Mouse (Mus musculus) R1 (cell line): ENCODE measurements around the gene Dpf3.

Experiments used
- DNase-seq: peaks from one replicate; pipeline ENCODE4 v3.0.0-alpha.2; 2018; ENCODE audit warnings: low read depth, low spot score

The Dpf3 gene

DNA sequence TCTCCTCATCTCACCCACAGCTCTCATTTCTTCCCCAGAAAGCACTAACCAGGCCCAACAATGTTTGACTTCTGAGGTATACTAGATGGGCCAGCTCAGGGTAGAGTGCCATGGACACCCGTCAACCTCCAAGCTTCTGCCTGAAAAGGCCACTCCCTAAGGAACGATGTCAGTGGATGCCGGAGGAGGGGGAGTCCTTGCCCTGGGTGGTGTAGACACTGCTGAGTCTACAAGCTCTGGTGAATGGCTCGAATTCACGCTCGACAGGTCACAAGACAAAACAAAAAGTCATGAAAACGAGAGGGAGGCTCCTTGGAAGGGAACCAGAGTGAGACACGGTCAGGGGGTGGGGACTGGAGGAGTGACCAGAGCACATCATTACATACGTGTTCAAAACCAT, 17.4 kb downstream of the Dpf3 start:
- DNase-seq, result no peak

DNA sequence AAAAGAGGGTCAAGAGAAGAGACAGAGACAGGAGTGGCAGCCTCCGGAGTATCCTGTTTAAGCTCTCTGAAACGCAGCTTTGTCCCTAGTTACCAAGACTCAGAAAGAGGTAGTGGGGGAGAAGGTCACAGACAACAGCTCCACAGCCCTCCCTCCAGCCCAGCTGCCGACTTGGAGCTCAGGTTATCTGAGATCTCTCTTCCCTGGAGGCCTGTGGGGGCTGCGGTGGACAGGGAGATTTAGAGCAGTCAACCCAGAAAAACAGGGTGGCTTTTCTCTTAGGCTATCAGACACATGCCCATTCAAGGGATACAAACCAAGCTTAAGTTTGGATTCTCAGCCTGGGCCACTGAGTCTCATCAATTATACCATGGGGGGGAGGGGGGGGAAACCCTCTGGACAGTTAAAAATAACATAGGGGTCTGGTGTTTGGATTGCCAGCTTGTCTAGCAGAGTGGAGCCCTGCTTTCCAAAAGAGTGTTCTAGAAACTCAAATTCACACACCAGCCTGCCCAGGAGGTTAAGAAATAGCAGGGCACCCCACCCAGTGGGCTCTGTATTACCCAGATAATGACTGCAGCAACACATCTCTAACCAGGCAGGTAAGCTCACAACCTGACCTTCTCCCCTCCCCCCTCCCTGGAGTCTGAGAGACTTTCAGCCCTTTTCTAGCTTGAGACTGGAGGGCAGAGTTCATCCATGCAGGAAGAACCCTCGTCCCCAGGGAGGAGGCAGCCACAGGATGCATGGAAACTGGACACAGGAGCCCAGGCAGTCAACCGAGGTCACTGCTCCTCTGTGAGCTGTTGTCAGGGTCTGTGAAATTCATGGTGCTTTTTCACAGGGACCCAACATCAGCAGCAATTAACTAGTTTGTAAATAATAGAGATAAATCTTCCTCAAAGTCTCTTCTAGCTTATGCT, 20.7 kb downstream of the Dpf3 start:
- no peak for DNase-seq

DNA sequence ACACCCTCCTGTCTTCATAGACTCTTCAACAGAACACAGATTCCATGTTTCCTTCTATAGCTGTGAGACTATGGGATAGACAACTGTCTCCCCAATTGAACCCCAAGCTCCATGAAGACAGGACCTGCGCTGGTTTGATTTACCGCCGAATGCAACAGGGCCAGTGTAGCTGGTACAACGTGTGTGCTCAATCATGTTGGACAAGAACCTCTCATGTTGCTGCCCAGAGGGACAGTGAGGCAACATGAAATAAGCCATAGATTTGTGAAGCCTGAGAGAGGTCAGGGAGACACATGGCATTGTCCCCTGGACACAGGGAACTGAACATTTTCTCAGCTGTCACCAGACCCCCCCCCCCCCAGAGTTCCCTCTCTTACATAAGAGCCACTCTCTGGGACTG, 21.5 kb downstream of the Dpf3 start:
- DNase-seq, result no peak

DNA sequence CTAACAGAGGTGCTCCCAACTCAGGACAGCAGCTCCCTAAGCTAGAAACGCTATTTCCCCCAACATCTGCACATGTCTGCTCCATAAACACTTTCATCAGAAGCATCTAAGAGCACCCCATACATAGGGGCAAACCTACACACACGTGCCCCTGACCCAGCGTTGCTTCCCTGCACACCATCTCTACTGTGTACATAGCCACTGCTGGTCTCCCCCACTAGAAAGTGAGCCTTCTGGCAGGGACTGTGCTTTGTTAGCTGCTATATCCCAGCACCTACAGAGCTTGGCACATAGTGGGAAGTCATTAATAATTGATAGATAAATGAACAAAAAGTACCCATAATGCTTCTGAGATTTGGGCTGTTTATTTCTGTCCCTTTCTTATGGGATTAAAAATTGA, 27.2 kb downstream of the Dpf3 start:
- DNase-seq, result no peak

DNA sequence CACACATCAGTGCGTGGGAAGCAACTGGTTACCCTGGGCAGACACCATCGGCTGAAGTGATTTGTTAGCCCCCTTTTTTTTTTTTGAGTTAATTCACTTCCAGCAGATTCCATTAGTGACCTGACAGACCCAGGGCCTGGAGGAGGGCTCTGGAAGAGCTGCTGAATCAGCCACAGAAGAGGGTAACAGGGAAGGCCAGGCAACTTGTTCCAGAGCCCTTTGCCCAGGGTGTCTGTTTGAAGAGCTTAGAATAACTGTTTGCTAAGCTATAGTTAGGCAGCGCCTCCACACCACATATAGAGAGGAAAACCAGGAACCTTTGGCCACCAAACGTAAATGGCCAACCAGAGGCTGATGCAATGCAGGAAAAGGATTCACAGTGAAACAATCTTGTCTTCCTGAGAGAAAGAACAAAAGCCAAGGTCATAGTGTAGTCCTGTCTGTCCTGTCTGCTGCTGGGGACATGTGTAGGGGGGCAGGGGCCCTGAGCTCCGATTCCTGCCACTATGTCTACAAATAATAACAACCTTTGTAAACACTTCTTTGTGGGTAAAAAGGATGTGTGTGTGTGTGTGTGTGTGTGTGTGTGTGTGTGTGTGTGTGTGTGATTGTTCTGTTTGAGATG, 32.7 kb downstream of the Dpf3 start:
- DNase-seq, result no peak

DNA sequence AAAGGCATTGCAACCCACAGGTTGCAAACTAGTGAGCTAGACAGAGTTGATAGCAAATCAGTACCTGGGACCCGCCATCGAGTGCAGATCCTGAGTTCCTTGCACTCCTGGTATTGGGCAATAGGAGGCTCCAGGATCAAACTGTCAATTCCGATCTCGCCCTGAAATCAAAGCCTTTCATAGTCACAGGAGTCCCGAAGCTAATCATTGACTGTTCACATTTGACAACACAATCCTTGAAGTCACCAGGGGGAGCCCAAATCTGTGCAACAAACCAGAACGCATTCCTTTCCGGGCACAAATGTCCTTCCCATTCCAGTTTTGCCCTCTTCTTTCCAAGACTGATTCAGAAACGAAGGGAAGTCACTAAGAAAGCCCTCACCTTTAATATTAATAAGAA, 35.7 kb downstream of the Dpf3 start:
- DNase-seq, result no peak

DNA sequence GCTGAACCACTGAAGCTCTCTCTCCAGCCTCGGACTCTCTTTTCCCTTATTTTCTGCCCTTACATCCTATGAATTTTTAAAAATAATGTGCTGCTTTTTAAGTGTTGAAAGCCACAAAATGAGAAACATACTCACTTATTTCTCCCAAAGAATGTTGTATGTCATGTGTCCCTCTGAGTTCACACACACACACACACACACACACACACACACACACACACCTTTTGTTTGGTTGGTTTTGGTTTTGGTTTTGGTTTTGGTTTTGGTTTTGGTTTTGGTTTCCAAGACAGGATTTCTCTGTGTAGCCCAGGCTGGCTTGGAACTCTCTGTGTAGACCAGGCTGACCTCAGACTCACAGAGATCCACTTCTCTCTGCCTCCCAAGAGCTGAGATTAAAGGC, 37.0 kb downstream of the Dpf3 start:
- no peak for DNase-seq

DNA sequence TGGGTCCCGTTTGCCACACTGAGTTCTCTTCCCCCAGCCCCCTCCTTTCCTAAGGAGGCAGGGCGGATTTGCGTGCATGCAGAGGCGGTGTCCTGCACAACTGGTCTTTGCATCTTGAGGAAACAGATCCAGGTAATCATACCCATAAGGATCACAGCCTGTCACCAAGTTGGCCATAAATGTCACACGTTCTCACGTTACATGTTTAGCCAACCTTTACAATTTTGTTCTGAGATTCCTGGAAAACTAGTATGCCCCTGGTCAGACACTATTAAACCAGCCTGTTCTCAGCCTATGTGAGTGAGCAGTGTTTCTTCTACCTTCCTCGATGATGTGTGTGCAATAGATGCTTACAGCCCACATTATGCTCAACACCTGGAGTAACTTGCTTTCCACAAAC, 38.3 kb downstream of the Dpf3 start:
- DNase-seq, result no peak

DNA sequence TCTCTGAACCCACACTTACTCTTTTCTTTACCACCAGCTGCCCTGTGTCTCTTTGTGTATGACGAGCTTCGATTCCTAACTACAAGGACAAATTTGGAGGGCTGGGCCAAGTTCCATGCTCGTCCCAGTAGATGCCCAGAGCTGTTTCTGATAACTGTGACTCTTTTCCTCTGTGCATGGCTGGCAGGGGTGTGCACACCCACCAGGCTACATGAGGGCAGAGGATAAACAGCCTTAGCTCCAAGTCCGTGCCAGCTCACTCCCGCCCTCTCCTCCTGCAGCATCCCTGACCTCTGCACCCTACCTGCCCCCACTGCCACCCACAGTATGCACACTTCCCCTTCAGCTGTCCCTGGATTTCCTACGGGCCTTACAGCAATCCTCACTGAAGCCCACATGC, 41.9 kb downstream of the Dpf3 start:
- no peak for DNase-seq

DNA sequence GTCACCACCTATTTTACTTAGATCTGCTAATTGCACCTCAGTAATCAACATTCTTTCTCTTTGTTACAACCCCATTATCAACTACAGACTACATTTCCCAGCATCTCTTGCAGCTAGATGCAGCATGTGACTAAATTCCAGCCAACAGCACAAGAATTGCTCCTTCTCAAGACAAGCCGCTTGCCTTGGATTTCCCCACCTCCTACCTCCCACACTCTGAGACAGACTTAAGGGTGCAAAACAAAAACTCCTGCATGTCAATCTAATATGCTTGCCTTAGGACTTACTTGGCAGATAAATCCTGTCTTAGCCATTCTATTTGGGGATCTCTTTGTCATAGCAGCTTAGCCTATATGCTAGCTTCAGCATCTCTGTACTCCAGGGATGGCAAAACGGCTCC, 43.1 kb downstream of the Dpf3 start:
- DNase-seq, result no peak

DNA sequence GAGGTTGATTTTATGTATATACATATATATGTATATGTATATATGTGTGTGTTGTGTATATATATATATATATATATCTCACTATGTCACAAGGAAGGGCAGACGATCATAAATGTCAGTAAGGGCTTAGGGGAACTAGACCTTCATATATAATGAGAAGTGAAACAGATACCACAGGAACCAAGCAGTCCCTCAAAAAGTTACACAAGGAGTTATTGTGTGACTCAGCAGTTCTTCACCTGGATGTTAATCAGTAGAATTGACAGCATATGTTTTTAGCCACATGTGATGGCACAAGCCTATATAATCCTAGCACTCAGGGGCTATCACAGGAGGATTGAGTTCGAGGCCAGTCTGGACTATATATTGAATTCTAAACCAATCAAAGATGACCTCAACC, 49.5 kb downstream of the Dpf3 start:
- DNase-seq, result no peak

DNA sequence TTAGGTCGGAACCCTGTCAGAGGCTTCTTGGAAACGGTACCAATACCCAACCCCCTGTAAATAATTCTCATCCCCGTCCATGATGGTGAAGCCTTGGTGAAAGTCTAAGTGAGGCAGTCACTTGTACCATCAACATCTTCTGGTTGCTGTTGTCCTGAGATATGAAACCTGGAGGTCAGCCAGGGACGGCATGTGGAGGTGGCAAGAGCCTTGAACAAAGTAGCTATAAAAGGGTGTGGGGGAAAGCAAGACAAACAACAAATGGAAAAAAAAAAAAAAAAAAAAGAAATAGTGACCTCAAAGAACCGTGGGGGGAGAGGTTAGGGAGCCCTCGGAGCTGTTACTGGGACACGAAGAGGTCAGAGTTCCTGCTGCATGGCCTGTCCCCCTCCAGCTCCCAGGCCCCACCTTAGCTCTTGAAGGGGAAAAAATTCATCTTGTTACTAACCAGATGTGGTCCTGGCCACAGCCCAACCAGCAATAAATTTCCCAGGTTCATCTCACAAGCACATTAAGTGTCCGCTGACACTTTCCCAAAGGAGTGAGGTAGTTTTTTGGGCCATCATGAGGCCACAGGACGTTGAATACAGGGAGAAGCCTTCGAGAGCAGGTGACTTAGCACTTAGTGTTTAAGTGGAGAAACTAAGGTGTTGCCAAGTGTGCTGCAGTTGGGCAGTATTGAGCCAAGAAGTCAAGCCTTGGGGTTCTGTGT, 53.4 kb downstream of the Dpf3 start:
- no peak for DNase-seq

DNA sequence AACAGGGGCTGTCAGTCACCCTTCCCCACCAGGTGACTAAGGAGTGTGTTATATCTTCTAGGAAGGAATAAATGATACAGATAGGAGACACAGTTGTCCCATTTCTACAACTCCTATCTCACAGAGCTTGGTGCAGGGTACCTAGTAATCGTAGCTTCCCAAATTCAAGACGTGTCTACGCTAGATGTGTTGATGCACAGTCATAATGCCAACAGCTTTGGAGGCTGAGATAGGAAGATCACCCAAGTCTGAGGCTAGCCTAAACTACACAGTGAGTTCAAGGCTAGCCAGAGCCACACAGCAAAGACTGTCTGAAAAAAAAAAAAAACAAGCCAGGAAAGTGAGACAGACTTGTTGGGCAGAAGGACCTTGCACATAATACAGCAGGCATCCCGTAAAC, 54.1 kb downstream of the Dpf3 start:
- no peak for DNase-seq

DNA sequence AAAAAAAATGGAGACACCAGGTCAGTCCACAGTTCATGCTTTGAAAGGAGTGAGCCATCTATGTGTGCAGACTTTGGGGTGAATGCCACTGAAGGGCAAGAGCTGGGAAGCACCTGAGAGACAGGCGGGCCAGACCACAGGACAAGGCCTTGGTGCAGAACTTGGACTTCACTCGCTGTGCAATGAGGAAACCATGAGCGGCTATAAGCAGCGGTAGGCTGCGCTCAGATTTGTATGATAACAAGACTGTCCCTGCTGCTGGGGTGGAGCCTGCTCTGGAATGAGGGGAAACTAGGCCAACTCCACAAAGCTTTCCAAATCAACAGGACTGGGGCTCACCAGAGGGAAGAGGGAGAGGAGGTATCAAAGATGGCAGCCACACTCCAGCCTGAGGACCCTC, 57.3 kb downstream of the Dpf3 start:
- no peak for DNase-seq

DNA sequence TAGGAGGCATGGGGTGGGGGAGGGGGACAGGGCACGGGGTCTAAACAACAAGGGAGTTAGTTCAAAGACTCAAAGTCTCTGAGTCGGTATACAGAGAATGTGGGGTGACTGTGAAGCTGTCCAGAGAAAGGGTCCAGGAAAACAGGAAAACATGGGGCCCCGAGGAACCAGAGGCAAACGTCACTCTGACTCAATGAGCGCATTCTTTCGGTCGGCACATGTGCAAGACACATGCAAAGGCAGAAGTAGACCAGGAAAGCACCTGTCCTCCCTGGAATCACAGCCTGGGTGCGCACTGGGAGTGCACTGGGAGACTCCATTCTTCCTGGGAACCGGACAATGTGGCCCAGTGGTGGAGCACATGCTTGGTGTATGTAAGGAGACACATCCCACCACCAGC, 59.5 kb downstream of the Dpf3 start:
- no peak for DNase-seq

DNA sequence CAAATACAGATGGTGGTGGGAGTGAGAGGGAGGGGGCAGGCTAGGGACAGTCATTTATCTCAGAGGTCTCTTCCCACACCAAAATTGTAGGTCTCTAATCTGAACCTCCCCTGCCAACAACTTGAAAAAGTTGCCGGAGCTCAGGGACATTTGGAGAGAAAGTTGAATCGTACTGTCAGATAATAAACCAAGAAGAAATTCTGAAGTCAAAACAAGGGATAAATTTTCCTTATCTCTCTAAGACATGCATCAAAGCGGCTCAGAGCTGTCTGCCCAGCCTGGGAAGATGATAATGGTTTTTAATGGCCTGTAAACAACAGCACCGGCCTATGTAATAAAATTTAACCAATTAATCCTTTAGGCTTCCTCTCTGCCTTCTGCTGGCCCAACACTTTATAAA, 59.9 kb downstream of the Dpf3 start:
- DNase-seq, result no peak

DNA sequence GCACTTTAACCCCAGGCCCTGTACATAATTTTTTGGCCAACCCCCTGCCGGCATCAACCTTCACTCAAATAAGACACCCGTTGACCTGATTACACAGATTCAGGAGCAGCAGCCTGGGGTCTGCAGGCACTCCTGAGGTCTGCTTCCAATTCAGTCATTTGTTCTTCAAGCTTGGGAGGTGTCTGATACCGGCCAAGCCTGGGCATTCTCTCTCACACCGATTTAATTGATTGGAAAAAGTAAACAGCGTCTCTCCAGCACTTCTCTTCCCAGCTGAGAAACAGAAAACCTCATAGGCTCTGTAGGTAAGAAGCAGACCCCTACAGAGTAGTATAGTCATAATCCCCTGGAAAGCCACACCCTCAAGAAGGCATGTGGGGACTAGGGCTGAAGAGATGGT, 61.2 kb downstream of the Dpf3 start:
- DNase-seq, result no peak

DNA sequence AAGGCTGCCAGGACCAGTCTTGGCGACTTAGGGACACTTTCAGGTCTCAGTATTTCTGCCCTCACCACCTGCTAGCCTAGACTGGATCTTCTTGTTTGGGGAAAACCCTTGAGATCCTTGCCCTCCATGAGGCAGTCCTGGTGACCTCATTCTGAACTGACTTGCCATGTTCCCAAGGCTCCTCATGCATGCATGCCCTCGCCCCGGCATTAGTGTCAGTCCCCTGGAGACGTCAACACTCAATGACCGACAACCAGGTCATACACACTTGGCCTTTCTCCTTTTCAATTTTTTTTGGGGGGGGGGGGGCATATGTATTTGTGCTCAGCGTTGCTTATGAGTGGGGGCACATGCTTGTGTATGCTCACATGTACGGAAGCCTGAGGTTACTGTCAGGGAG, 61.8 kb downstream of the Dpf3 start:
- no peak for DNase-seq

DNA sequence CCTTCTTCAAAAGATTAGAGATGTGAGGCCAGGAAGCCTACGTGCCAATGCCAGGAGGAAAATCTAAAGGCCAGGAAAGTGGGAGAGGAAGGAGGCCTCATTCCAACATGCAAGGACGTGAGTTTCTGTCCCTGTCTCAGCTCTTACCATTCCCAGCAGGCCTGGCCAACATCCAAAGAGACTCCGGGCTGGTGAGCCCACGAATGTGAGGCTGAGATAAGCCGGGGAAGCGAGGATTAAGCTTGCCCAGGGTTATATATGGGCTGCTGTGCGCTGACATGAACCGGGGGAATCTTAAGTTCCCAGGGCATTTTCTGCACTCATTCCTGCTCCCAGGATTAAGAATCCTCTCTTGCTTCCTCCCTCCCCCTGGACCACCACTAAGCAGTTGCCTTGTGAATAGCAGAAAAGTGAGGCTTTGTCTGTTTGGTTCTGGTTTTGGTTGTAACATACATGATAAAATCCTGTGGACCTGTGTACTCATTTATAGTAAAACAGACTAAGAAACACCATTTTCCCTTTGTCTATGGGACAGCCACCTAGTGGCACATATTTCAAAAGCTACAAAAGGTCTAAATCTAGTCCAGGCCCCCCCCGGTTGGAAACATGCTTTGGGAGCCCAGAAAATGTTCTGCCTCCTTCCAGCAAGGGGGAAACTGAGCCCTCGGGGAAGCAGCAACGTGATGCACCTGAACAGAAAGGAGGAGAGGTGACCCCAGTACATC, 62.6 kb downstream of the Dpf3 start:
- no peak for DNase-seq

DNA sequence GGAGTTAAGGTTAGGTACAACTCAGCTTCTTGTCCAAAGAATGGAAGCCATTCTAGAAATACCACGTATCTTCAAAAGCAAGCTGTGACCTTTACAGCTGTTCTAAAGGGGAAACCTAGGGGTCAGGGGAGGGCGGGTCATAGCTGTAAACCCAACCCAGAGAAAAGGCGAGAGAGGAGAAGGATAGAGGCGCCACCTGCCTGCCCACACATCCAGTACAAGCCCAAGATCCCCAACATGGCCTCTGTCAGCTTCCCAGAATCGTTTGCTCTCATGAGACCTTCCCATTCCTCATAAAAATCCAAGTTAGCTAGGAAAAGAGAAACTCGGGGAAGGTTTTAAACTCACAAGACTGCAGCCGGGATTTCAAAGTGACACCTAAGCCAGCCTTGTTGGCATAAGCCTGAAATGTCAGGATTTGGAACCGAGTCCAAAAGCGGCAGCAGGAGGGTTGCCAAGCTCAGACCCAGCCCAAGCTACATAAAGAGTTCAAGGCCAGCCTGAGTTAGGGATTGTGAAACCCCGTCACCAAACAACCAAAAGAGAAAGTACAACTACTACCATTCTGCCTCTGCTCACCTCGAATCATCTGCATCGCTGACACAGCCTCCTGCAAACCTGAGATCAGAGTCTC, 63.3 kb downstream of the Dpf3 start:
- DNase-seq, result no peak

DNA sequence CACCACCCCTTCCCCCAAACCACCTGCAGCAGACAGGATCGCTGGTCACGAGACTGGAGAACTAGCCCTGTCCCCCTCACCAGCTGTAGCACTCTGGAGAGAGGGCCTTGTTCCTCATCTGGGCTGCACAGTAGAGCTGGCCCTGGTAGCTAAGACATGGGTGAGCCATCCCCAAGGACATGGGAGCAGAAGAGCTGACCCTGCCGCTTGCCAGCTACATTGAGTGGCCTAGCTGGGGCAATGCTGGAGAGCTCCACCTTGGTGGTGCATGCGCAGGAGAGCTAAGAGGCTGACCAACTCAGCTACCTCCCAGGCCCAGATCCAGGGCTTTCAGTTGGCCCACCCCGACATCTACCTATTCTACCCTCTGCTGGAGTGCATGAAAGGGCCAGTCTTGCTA, 67.2 kb downstream of the Dpf3 start:
- DNase-seq, result no peak

DNA sequence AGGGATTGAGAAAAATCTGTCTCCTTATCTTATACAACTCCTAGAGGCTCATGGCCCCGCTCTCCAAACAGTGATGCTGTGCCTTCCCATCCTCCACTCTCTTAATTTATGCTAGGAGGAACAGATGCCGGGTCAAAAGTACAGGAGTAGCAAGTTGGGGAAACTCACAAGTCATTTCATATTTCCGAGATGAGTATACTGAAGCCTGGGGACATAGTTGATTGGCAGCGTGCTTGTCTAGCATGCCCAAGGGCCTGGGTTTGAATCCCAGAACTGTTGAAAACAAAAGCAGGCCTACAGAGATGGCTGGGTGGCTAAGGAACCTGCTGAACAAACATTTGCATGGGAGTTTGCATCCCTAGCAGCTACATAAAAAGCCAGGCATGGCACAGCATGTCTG, 72.3 kb downstream of the Dpf3 start:
- no peak for DNase-seq
